Mouse (Mus musculus): ENCODE measurements around the gene Ctf1. TPM values are rescaled to one million over a fixed set of nuclear protein-coding genes. Genes with fewer than 3 reads are reported as not detected.

Gene Ctf1
- polyA plus RNA-seq (2021; fragmentation: Nextera tagmentation) = 4.1 and 4.5 TPM in 2 replicates
- long read RNA-seq, experiment 1, partial matches to known transcripts = 0 of 6 reads
- long read RNA-seq, experiment 1, other reads (novel, unspliced or antisense) = 1 of 6 reads
- long read RNA-seq, experiment 2, transcript Ctf1-201 (3 exons, 1,352 nt) = major isoform, 5 of 11 reads
- long read RNA-seq, experiment 2, partial matches to known transcripts = 0 of 11 reads
- long read RNA-seq, experiment 2, other reads (novel, unspliced or antisense) = 2 of 11 reads

DNA sequence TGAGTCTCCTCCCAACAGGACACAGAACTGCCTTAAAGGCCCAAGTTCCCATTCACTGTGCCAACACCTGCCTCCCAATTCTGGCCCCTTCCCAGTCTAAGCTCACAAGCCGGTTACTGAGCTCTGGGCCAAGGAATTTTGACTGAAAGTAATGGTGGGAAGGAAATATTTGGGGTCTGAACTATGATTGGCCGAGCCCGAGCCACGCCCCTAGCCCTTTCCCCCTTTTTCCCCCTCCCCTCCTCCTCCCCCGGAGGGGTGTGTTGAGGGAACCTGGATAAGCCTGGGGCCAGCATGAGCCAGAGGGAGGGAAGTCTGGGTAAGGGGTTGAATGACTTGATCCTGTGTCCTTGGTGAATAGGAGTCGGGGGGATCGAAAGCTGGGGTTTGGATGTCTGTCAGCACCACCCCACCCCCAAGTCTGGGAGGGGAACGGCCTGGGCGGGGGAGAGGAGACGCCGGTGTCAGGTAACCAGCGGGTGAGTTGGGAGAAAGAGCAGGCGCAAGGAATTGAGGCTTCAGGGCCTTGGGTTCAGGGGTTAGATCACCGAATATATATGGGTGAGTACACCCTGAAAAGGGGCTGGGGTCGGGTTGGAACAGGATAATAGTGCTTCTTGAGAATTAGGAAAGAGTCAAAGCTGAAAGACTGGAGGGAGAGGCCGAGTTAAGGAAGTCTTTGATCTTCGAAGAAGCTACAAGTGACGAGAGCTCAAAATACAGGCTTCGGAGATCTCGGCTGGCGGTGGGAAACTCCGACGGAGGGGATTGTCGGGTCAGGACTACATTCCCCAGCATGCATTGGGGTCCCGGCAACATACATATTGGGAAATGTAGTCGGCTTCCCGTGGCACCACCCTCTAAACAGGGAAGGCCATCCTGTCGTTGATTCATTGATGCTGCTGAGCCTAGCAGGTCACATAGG lies at the start of gene Ctf1:
Gene Ctf1, plus strand, starts transcription at position 276 of the 925 bp plus-strand sequence.

GRCm38 (mm10) chr7:127708207-127709078 lies 4.1 kb upstream of the Ctf1 start, which contains the start of gene Bcl7c:
Gene Bcl7c, minus strand, starts transcription at chr7:127708933.

GRCm38 (mm10) chr7:127732066-127732465 lies 19.5 kb downstream of the Ctf1 start, which contains the start of gene Ctf2:
Gene Ctf2, minus strand, starts transcription at chr7:127732166.

DNA sequence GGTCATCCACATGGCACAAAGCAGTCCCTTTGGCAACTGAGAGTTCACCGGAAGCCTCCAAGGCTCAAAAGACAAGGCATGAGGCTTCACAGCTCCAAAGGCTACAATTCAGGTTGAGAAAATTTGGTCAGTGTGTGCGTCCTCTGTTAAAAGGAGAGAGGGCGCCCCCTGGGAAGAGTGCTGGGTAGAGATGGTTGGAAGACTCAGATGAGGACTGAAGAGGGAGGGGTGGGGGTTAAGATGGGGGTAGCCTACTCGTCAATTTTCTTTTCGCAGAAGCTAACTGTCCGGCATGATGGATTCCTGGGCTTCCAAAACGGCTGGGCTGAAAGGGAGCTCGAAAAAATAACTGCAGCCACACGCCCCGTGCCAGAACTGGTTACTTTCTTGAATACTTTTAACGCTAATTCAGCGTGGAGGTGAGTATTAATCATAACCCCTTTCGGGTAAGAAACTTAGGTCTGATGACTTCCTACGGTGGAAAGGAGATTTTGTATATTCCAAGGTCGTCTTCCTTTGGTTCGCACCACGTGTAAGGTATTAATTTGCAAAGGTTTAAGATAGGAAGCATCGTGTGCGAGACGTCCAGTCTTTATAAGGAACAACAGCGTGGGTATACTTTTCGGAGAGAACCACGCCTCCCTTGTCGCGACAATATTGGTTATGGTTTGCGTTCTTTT lies 32.0 kb downstream of the Ctf1 start, which contains the start of gene Fbxl19:
Gene Fbxl19, plus strand, starts transcription at position 178 of the 680 bp plus-strand sequence.

Small RNA genes lying within 50 kb of the gene (microRNA-seq; reads per million reads assigned to microRNA genes)
- gene Mir762 = not detected

Other genes starting within 250 kb of the Ctf1 start
- gene Fbrs, start 233.5 kb upstream of the Ctf1 start, polyA plus RNA-seq (2021; fragmentation: Nextera tagmentation) = 4.1 and 5.4 TPM in 2 replicates
- gene Srcap, start 200.8 kb upstream of the Ctf1 start, polyA plus RNA-seq (2021; fragmentation: Nextera tagmentation) = 11.6 and 14.6 TPM in 2 replicates
- gene Gm42715, start 193.2 kb upstream of the Ctf1 start, polyA plus RNA-seq (2021; fragmentation: Nextera tagmentation) = 1.3 and 2.9 TPM in 2 replicates
- gene Tmem265, start 151.3 kb upstream of the Ctf1 start, polyA plus RNA-seq (2021; fragmentation: Nextera tagmentation) = 0.69 TPM in 1 of 2 replicates, not detected in the other
- gene Phkg2, start 139.4 kb upstream of the Ctf1 start, polyA plus RNA-seq (2021; fragmentation: Nextera tagmentation) = 17.9 and 19.5 TPM in 2 replicates
- 14.1 and 19.3 TPM in 2 replicates for gene Ccdc189, start 124.1 kb upstream of the Ctf1 start, polyA plus RNA-seq (2021; fragmentation: Nextera tagmentation)
- 8.5 and 10.1 TPM in 2 replicates for gene Rnf40, start 124.0 kb upstream of the Ctf1 start, polyA plus RNA-seq (2021; fragmentation: Nextera tagmentation)
- gene Zfp629, start 96.9 kb upstream of the Ctf1 start, polyA plus RNA-seq (2021; fragmentation: Nextera tagmentation) = 2.6 and 3.4 TPM in 2 replicates
- 5.1 and 6.0 TPM in 2 replicates for gene Bcl7c, start 3.8 kb upstream of the Ctf1 start, polyA plus RNA-seq (2021; fragmentation: Nextera tagmentation)
- 0.08 TPM in 1 of 2 replicates, not detected in the other for gene Ctf2, start 19.4 kb downstream of the Ctf1 start, polyA plus RNA-seq (2021; fragmentation: Nextera tagmentation)
- 1.0 TPM in 2 replicates for gene Fbxl19, start 31.8 kb downstream of the Ctf1 start, polyA plus RNA-seq (2021; fragmentation: Nextera tagmentation)
- 31.4 and 32.6 TPM in 2 replicates for gene Orai3, start 57.1 kb downstream of the Ctf1 start, polyA plus RNA-seq (2021; fragmentation: Nextera tagmentation)
- 7.7 and 12.9 TPM in 2 replicates for gene Setd1a, start 63.9 kb downstream of the Ctf1 start, polyA plus RNA-seq (2021; fragmentation: Nextera tagmentation)
- not detected in 2 replicates for gene Gm49388, start 72.9 kb downstream of the Ctf1 start, polyA plus RNA-seq (2021; fragmentation: Nextera tagmentation)
- 5.9 and 14.2 TPM in 2 replicates for gene Hsd3b7, start 87.9 kb downstream of the Ctf1 start, polyA plus RNA-seq (2021; fragmentation: Nextera tagmentation)
- 9.9 and 10.7 TPM in 2 replicates for gene Stx4a, start 111.6 kb downstream of the Ctf1 start, polyA plus RNA-seq (2021; fragmentation: Nextera tagmentation)
- 29.2 and 31.2 TPM in 2 replicates for gene Stx1b, start 111.8 kb downstream of the Ctf1 start, polyA plus RNA-seq (2021; fragmentation: Nextera tagmentation)
- gene Zfp646, start 163.5 kb downstream of the Ctf1 start, polyA plus RNA-seq (2021; fragmentation: Nextera tagmentation) = 4.8 and 5.7 TPM in 2 replicates
- gene Zfp668, start 164.1 kb downstream of the Ctf1 start, polyA plus RNA-seq (2021; fragmentation: Nextera tagmentation) = 9.2 and 11.8 TPM in 2 replicates
- gene Prss53, start 178.2 kb downstream of the Ctf1 start, polyA plus RNA-seq (2021; fragmentation: Nextera tagmentation) = 0.75 and 0.94 TPM in 2 replicates
- not detected in 2 replicates for gene Gm21974, start 182.7 kb downstream of the Ctf1 start, polyA plus RNA-seq (2021; fragmentation: Nextera tagmentation)
- gene Vkorc1, start 182.9 kb downstream of the Ctf1 start, polyA plus RNA-seq (2021; fragmentation: Nextera tagmentation) = 103 and 112 TPM in 2 replicates
- gene Bckdk, start 191.3 kb downstream of the Ctf1 start, polyA plus RNA-seq (2021; fragmentation: Nextera tagmentation) = 53.7 and 57.1 TPM in 2 replicates
- gene Kat8, start 199.8 kb downstream of the Ctf1 start, polyA plus RNA-seq (2021; fragmentation: Nextera tagmentation) = 14.9 and 15.5 TPM in 2 replicates
- gene Prss8, start 217.4 kb downstream of the Ctf1 start, polyA plus RNA-seq (2021; fragmentation: Nextera tagmentation) = 0.41 and 1.6 TPM in 2 replicates
- 17.7 TPM in 2 replicates for gene Prss36, start 234.0 kb downstream of the Ctf1 start, polyA plus RNA-seq (2021; fragmentation: Nextera tagmentation)

All from layer of hippocampus, adult 6 months (tissue).